Mouse (Mus musculus): Measurements from ENCODE around the gene Scube2. TPM values are rescaled to one million over a fixed set of nuclear protein-coding genes. Genes with fewer than 3 reads are reported as not detected.

Gene Scube2
- total RNA-seq, 1 experiment = 0.89 TPM

GRCm38 (mm10) chr7:109850531-109850930 lies 14.9 kb downstream of the Scube2 start:
- H3K27ac ChIP-seq (ENCODE audit: insufficient read depth, low read depth, low read length, poor library complexity, severe bottlenecking) = no peak overlapping the region
- no peak overlapping the region for H3K4me3 ChIP-seq (ENCODE audit: insufficient read depth in 1 of 2, low read depth in 1 of 2, low read length in 2 of 2, poor library complexity in 1 of 2, severe bottlenecking in 1 of 2)
- in situ Hi-C loops (cut with MboI; ENCODE audit: low sequenced_read_pairs in 2 of 2, unreplicated experiment in 2 of 2) = no loop called here
- no peak for TF ChIP-seq CHD2 (IDR thresholded peaks at IDR 0.05; ENCODE audit: low read depth, low read length)
- TF ChIP-seq ZC3H11A (IDR thresholded peaks at IDR 0.05; ENCODE audit: borderline replicate concordance, low read depth, low read length) = no peak
- no peak for TF ChIP-seq ZNF384 (IDR thresholded peaks at IDR 0.05; ENCODE audit: low read depth, low read length)
- no peak for TF ChIP-seq MAFK (IDR thresholded peaks at IDR 0.05; ENCODE audit: insufficient read depth, low read depth, low read length)
- TF ChIP-seq HCFC1 (IDR thresholded peaks at IDR 0.05; ENCODE audit: borderline replicate concordance, insufficient read depth, low read length) = no peak
- no peak overlapping the region for H3K9ac ChIP-seq (ENCODE audit: insufficient read depth, low read depth, low read length, poor library complexity, severe bottlenecking)
- no peaks in the 10 kb centered on the region for H3K36me3 ChIP-seq (ENCODE audit: control insufficient read depth, insufficient read depth, low read length, poor library complexity, severe bottlenecking)
- no peaks in the 10 kb centered on the region for H3K4me1 ChIP-seq (ENCODE audit: control insufficient read depth in 2 of 2, insufficient read depth in 2 of 2, low read length in 2 of 2, poor library complexity in 1 of 2)
- H3K9me3 ChIP-seq (ENCODE audit: control insufficient read depth, insufficient read depth, low read depth, low read length) = no peaks in the 10 kb centered on the region
- no peak for DNase-seq (ENCODE audit: low read depth, low spot score)

GRCm38 (mm10) chr7:109849750-109850434 lies 15.6 kb downstream of the Scube2 start:
- Histone ChIP-seq H3K27ac (ENCODE audit: insufficient read depth, low read depth, low read length, poor library complexity, severe bottlenecking) (no peak overlapping the region), H3K9ac (ENCODE audit: insufficient read depth, low read depth, low read length, poor library complexity, severe bottlenecking) (no peak overlapping the region), H3K4me1 (ENCODE audit: control insufficient read depth in 2 of 2, insufficient read depth in 2 of 2, low read length in 2 of 2, poor library complexity in 1 of 2) (no peaks in the 10 kb centered on the region), H3K9me3 (ENCODE audit: control insufficient read depth, insufficient read depth, low read depth, low read length) (no peaks in the 10 kb centered on the region), H3K4me3 (ENCODE audit: insufficient read depth in 1 of 2, low read depth in 1 of 2, low read length in 2 of 2, poor library complexity in 1 of 2, severe bottlenecking in 1 of 2) (no peak overlapping the region), H3K36me3 (ENCODE audit: control insufficient read depth, insufficient read depth, low read length, poor library complexity, severe bottlenecking) (no peaks in the 10 kb centered on the region)
- in situ Hi-C loops (cut with MboI; ENCODE audit: low sequenced_read_pairs in 2 of 2, unreplicated experiment in 2 of 2) = no loop called here
- no peak for DNase-seq (ENCODE audit: low read depth, low spot score)
- TF ChIP-seq ZNF384 (IDR thresholded peaks at IDR 0.05; ENCODE audit: low read depth, low read length) (no peak), HCFC1 (IDR thresholded peaks at IDR 0.05; ENCODE audit: borderline replicate concordance, insufficient read depth, low read length) (no peak), ZC3H11A (IDR thresholded peaks at IDR 0.05; ENCODE audit: borderline replicate concordance, low read depth, low read length) (no peak), MAFK (IDR thresholded peaks at IDR 0.05; ENCODE audit: insufficient read depth, low read depth, low read length) (no peak), CHD2 (IDR thresholded peaks at IDR 0.05; ENCODE audit: low read depth, low read length) (no peak)

GRCm38 (mm10) chr7:109848867-109849733 lies 16.4 kb downstream of the Scube2 start:
- no peak overlapping the region for H3K9ac ChIP-seq (ENCODE audit: insufficient read depth, low read depth, low read length, poor library complexity, severe bottlenecking)
- H3K36me3 ChIP-seq (ENCODE audit: control insufficient read depth, insufficient read depth, low read length, poor library complexity, severe bottlenecking) = no peaks in the 10 kb centered on the region
- H3K27ac ChIP-seq (ENCODE audit: insufficient read depth, low read depth, low read length, poor library complexity, severe bottlenecking) = no peak overlapping the region
- no peaks in the 10 kb centered on the region for H3K9me3 ChIP-seq (ENCODE audit: control insufficient read depth, insufficient read depth, low read depth, low read length)
- no peaks in the 10 kb centered on the region for H3K4me1 ChIP-seq (ENCODE audit: control insufficient read depth in 2 of 2, insufficient read depth in 2 of 2, low read length in 2 of 2, poor library complexity in 1 of 2)
- in situ Hi-C loops (cut with MboI; ENCODE audit: low sequenced_read_pairs in 2 of 2, unreplicated experiment in 2 of 2) = no loop called here
- no peak for DNase-seq (ENCODE audit: low read depth, low spot score)
- no peak for TF ChIP-seq MAFK (IDR thresholded peaks at IDR 0.05; ENCODE audit: insufficient read depth, low read depth, low read length)
- no peak overlapping the region for H3K4me3 ChIP-seq (ENCODE audit: insufficient read depth in 1 of 2, low read depth in 1 of 2, low read length in 2 of 2, poor library complexity in 1 of 2, severe bottlenecking in 1 of 2)

- Histone ChIP-seq H3K27ac (ENCODE audit: insufficient read depth, low read depth, low read length, poor library complexity, severe bottlenecking) (no peak overlapping the region), H3K9me3 (ENCODE audit: control insufficient read depth, insufficient read depth, low read depth, low read length) (no peaks in the 10 kb centered on the region), H3K4me1 (ENCODE audit: control insufficient read depth in 2 of 2, insufficient read depth in 2 of 2, low read length in 2 of 2, poor library complexity in 1 of 2) (no peaks in the 10 kb centered on the region), H3K4me3 (ENCODE audit: insufficient read depth in 1 of 2, low read depth in 1 of 2, low read length in 2 of 2, poor library complexity in 1 of 2, severe bottlenecking in 1 of 2) (no peak overlapping the region), H3K9ac (ENCODE audit: insufficient read depth, low read depth, low read length, poor library complexity, severe bottlenecking) (no peak overlapping the region), H3K36me3 (ENCODE audit: control insufficient read depth, insufficient read depth, low read length, poor library complexity, severe bottlenecking) (no peaks in the 10 kb centered on the region)
- in situ Hi-C loops (cut with MboI; ENCODE audit: low sequenced_read_pairs in 2 of 2, unreplicated experiment in 2 of 2) = no loop called here
- TF ChIP-seq ZC3H11A (IDR thresholded peaks at IDR 0.05; ENCODE audit: borderline replicate concordance, low read depth, low read length) = no peak
- no peak for TF ChIP-seq HCFC1 (IDR thresholded peaks at IDR 0.05; ENCODE audit: borderline replicate concordance, insufficient read depth, low read length)
- no peak for TF ChIP-seq CHD2 (IDR thresholded peaks at IDR 0.05; ENCODE audit: low read depth, low read length)
- no peak for TF ChIP-seq MAFK (IDR thresholded peaks at IDR 0.05; ENCODE audit: insufficient read depth, low read depth, low read length)
- no peak for TF ChIP-seq ZNF384 (IDR thresholded peaks at IDR 0.05; ENCODE audit: low read depth, low read length)
- DNase-seq (ENCODE audit: low read depth, low spot score) = no peak
These were observed 21.4 kb downstream of the Scube2 start for GRCm38 (mm10) chr7:109844100-109844499.
